Mouse (Mus musculus) ES-Bruce4 (cell line): ENCODE measurements around the gene Dnase2b. TPM values are rescaled to one million over a fixed set of nuclear protein-coding genes. Genes with fewer than 3 reads are reported as not detected.

Experiments
- H3K27ac ChIP-seq: 2 replicates; pipeline ENCODE4 v1.5.1; 2012; ENCODE audit warnings: low read length, inconsistent platforms; ENCODE audit not compliant: insufficient read depth
- H3K27me3 ChIP-seq: 2 replicates; pipeline ENCODE4 v1.6.1; 2012; ENCODE audit warnings: mild to moderate bottlenecking, low read length, inconsistent platforms; ENCODE audit not compliant: control insufficient read depth, poor library complexity, insufficient read depth, severe bottlenecking
- H3K36me3 ChIP-seq: 2 replicates; pipeline ENCODE4 v1.6.1; 2012; ENCODE audit warnings: inconsistent platforms, mild to moderate bottlenecking, low read length, moderate library complexity; ENCODE audit not compliant: control insufficient read depth, poor library complexity, insufficient read depth, severe bottlenecking
- H3K4me1 ChIP-seq: one replicate; pipeline ENCODE4 v1.8.1; 2011; ENCODE audit warnings: low read length; ENCODE audit not compliant: control insufficient read depth, insufficient read depth
- H3K4me3 ChIP-seq: 2 replicates; pipeline ENCODE4 v1.5.1; 2011; ENCODE audit warnings: low read depth, mild to moderate bottlenecking, low read length
- H3K9ac ChIP-seq: 2 replicates; pipeline ENCODE4 v1.6.1; 2012; ENCODE audit warnings: low read depth, mild to moderate bottlenecking, inconsistent platforms; ENCODE audit not compliant: poor library complexity, severe bottlenecking
- H3K9me3 ChIP-seq: replicated peaks from 2 replicates; pipeline ENCODE4 v1.6.1; 2012; ENCODE audit warnings: mild to moderate bottlenecking, low read length, inconsistent platforms; ENCODE audit not compliant: control insufficient read depth, poor library complexity, insufficient read depth, severe bottlenecking
- CTCF ChIP-seq: IDR thresholded peaks from one replicate; pipeline ENCODE4 v1.8.1; 2011; ENCODE audit warnings: low read depth, low read length
- EP300 ChIP-seq: IDR thresholded peaks from 2 replicates; pipeline ENCODE4 v1.6.1; 2011; ENCODE audit warnings: low read depth, low read length; ENCODE audit not compliant: insufficient read depth
- POLR2A ChIP-seq: IDR thresholded peaks from one replicate; pipeline ENCODE4 v1.8.1; 2011; ENCODE audit warnings: low read length; ENCODE audit not compliant: insufficient read depth
- polyA plus RNA-seq: library from polyadenylated mRNA; stranded (reverse); fragments of >200 nt; gene quantifications from 2 replicates; pipeline ENCODE4 v1.2.4, GENCODE M21; 2011; ENCODE audit warnings: low read depth; ENCODE audit not compliant: missing spikeins, insufficient read depth, insufficient read length

The Dnase2b gene
- polyA plus RNA-seq, 1 experiment = not detected

DNA sequence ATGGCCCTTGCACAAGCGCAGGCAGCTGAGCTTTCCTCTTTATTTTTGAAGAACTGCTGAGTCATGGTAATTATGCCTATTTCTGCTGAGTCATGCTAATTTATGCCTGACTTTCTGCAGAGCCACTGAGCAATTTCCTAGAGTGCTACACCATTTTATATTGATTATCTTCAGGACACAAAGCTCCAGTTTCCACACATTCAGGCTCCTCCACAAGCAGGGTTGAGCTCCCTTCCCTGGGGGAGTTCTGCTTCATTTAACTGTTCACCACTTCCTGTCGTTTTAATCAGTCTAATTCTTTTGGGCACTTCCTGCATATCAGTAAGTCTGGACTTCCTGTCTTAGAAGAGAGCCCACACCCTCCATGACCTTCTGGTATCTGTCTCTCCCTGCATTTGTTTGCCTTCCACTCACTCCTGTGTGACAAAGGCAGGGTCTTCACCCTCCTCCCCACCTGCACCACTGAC, 39.7 kb upstream of the Dnase2b start:
- TF ChIP-seq POLR2A (no peak), CTCF (no peak), EP300 (no peak)
- Histone ChIP-seq H3K9me3 (no peaks in the 10 kb centered on the region), H3K4me3 (no peak overlapping the region), H3K36me3 (no peaks in the 10 kb centered on the region), H3K4me1 (peaks cover 3% of the 10 kb centered on the region), H3K27ac (no peak overlapping the region), H3K27me3 (no peaks in the 10 kb centered on the region), H3K9ac (no peak overlapping the region)

DNA sequence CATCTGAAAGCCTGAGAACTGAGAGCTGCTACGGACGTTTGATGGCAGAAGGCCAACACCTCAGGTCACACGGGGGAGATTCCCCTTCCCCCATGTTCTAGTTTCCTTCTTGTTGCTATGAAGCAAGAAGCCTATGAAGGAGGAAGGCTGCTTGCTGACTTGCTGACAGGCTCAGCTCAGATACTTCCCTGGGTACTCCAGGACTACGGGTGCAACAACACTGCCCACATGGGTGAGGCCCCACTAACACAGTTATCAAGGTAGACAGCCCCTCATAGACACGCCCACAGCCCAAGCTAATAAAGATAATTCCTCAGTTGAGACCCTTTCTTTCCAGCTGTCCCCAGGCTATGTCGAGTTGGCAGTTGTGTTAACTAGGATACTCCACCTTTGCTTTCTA, 38.3 kb upstream of the Dnase2b start:
- no peak for TF ChIP-seq POLR2A
- TF ChIP-seq CTCF = no peak
- TF ChIP-seq EP300 = no peak
- no peak overlapping the region for H3K9ac ChIP-seq
- H3K27me3 ChIP-seq = no peaks in the 10 kb centered on the region
- peaks cover 3% of the 10 kb centered on the region for H3K4me1 ChIP-seq
- no peak overlapping the region for H3K27ac ChIP-seq
- H3K36me3 ChIP-seq = no peaks in the 10 kb centered on the region
- H3K9me3 ChIP-seq = no peaks in the 10 kb centered on the region
- no peak overlapping the region for H3K4me3 ChIP-seq

DNA sequence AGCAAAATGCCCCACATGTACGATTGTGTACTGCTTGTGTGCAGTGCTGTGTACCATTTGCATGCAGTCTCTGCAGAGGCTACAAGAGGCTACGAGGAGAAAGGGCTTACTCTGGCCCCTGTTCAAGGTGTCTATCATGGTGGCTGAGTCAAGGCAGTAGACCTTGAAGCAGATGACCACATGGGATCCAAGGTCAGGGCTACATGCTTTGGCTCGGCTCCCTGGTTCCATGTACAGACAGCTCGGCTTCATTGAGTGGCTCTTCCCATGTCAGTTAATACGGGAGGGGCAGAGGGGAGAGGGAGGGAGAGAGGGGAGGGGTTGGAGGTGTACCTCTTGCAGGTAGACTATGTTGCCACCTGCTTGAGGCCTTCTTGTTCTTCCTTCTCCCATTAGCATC, 37.0 kb upstream of the Dnase2b start:
- Histone ChIP-seq H3K4me1 (peaks cover 3% of the 10 kb centered on the region), H3K36me3 (no peaks in the 10 kb centered on the region), H3K9ac (no peak overlapping the region), H3K27ac (no peak overlapping the region), H3K4me3 (no peak overlapping the region), H3K27me3 (no peaks in the 10 kb centered on the region), H3K9me3 (no peaks in the 10 kb centered on the region)
- TF ChIP-seq CTCF = no peak
- no peak for TF ChIP-seq EP300
- TF ChIP-seq POLR2A = no peak

DNA sequence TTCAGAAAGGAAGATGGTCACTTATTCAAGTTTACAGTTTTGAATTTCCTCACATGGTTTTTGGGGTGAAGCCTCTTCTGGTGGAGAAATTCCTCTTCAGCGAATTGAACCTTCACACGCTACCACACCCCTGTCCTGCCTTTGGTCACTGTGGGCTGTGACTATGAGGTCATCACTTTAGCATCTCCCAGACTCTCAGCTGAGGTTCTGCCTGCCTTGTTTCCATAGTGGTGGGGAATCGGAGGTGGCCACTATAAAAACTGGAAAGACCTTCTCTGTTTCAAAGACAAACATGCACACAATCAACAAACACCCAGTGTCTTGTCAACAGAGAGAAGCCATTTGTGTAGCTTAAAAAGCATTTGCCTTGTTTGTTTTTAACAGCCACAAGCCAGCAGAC, 35.8 kb upstream of the Dnase2b start, which contains the start of gene 4930503B20Rik:
TSS of gene 4930503B20Rik (minus strand) at position 101 of the 400 bp plus-strand sequence.
- Histone ChIP-seq H3K27ac (no peak within 1 kb of the TSS), H3K4me1 (peaks cover 3% of the 10 kb centered on the region), H3K9ac (no peak within 1 kb of the TSS), H3K4me3 (no peak within 1 kb of the TSS), H3K9me3 (no peaks in the 10 kb centered on the region), H3K36me3 (no peaks in the 10 kb centered on the region), H3K27me3 (no peaks in the 10 kb centered on the region)
- TF ChIP-seq EP300 (no peak), POLR2A (no peak), CTCF (no peak)

DNA sequence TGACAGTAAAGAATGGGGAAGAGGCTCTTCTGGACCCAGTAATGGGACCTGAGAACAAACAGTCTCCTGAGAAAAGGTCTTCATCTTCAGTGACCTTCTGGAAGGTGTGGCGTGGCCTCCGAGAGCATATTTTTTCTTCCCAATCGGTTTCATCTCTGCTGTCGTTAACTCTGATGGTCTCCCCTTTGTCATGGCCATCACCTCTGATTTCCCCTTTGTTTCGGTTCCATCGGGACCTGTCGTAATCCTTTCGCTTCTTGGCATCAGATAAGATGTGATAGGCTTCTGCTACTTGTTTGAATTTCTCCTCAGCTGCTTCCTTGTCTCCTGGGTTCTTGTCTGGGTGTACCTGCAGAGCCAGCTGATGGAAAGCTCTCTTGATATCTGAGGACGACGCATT, 35.3 kb upstream of the Dnase2b start:
- H3K27ac ChIP-seq = no peak overlapping the region
- H3K36me3 ChIP-seq = no peaks in the 10 kb centered on the region
- H3K27me3 ChIP-seq = no peaks in the 10 kb centered on the region
- peaks cover 3% of the 10 kb centered on the region for H3K4me1 ChIP-seq
- H3K9me3 ChIP-seq = no peaks in the 10 kb centered on the region
- H3K9ac ChIP-seq = no peak overlapping the region
- no peak overlapping the region for H3K4me3 ChIP-seq
- no peak for TF ChIP-seq POLR2A
- no peak for TF ChIP-seq EP300
- no peak for TF ChIP-seq CTCF

DNA sequence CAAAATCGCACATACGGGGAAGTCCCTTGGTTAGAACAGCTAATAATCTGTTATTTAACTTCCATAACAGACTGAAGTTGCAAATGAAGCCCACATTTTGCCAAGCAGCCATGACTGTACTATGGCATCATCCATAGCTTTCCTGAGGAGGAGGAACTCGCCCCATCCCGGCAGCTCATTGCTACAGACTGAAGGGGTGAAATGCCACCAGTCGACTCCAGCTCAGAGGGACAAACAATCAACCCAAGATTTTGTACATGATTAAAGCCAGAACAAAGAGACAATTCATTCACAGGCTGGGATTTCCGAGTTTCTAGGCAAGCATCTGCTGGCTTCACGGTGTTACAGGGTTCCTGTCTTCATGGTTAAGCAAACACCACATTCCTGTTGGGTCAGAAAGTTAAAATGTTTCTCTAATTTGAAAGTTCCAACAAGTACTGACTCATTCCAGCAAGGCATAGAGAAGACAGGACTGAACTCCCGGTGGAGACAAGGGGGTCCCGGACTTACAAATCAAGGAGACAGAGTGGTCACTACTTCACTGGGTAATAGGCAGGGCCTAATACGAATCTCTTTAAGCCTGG, 34.0 kb upstream of the Dnase2b start:
- Histone ChIP-seq H3K4me3 (no peak overlapping the region), H3K36me3 (no peaks in the 10 kb centered on the region), H3K27ac (no peak overlapping the region), H3K9me3 (no peaks in the 10 kb centered on the region), H3K27me3 (no peaks in the 10 kb centered on the region), H3K4me1 (no peaks in the 10 kb centered on the region), H3K9ac (no peak overlapping the region)
- no peak for TF ChIP-seq CTCF
- no peak for TF ChIP-seq POLR2A
- TF ChIP-seq EP300 = no peak
